Mouse (Mus musculus): ENCODE measurements around the gene Pbxip1. TPM values are rescaled to one million over a fixed set of nuclear protein-coding genes. Genes with fewer than 3 reads are reported as not detected.

The Pbxip1 gene
- polyA plus RNA-seq, 1 experiment, result 7.7 TPM

DNA sequence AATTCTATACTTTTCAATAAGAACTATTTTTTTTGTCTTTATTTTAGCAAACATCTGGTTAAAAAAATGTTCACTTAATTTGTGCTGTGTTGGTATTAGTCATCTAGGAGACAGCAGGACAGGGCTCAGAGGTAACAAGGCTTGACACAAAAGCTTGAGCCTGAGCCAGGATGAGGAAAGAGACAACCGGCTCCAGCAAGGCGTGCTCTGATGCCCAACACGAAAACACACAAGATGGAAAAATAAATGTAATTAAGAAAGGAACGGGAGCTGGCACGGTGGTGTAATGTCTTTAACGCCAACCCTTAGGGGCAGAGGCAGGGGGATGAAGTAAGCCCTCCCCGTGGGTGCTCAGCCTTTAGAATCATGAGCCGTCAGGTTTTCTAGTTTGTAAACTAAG lies 49.6 kb downstream of the Pbxip1 start:
- TF ChIP-seq GATA1 (IDR thresholded peaks at IDR 0.05; ENCODE audit: low read length), result no peak

DNA sequence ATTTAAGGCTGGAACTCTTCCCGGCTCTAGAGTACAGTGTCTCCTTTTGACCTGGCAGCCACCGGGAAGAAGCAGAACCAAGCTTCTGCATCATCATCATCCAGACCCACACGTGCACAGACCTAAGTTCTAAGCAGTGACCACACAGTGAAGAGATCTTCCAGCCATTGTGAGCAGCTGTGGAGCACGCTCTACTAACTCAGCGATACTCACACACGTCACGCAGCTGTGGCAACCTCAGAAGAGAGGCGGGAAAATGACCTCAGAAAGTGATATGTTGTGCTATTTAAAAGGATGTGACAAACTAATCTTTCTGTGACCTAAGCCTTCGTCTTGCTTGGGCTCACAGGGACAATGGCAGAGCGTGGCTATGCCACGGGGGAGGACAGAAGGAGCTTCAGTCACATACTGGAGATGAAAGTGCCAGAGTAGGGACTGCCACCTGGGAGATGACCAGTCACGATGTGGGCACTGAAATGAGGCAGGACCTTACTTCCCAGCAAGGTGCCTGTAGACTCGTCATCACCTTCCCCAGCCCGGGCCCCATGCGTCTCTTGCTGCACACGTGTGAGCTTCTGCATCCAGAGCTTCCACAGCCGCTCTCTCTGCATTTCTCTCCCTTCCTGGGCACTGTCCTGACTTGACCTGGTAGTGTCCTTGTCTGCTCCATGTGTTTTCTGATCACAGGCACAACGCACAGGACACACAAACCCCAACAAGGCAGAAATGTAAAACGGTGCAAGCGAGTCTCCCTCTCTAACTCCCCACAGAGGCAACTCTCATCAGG lies 50.6 kb downstream of the Pbxip1 start:
- TF ChIP-seq GATA1 (IDR thresholded peaks at IDR 0.05; ENCODE audit: low read length), result no peak

DNA sequence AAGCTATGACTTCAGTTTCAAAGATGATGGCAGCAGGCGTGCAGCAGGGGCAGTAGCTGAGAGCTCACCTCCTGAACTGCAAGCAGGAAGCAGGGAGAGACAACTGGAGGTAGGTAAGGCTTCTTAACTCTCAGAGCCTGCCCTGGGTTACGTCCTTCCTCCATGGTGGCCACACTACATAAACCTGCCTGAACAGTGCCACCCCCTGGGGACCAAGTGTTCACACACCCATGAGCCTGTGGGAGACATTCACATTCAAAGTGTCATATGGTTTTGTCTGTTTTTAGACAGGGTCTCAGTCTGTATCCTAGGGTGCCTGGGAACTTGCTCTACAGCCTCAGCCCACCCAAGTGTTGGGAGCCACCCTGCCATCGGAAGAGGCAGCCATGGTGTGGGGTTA lies 54.3 kb downstream of the Pbxip1 start:
- no peak for TF ChIP-seq GATA1 (IDR thresholded peaks at IDR 0.05; ENCODE audit: low read length)

DNA sequence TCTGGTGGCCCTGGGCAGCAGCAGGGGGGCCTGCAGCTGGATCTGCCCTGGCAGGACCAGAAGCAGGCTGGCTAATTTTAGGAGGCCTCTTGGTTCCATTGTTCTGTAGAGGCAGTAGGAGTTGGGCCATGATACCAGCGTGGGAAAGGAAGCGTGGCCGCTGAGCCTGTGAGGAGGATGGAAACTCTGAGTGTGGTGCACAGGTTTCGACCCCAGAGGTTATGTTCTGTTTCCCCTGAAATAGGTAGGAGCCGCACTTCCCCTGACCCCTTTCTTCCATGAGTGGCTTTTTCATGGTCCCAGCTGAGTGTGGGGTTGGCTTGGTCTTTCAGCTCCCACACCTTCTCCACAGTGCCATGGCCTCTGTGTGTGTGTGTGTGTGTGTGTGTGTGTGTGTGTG lies 55.1 kb downstream of the Pbxip1 start:
- TF ChIP-seq GATA1 (IDR thresholded peaks at IDR 0.05; ENCODE audit: low read length), result no peak

DNA sequence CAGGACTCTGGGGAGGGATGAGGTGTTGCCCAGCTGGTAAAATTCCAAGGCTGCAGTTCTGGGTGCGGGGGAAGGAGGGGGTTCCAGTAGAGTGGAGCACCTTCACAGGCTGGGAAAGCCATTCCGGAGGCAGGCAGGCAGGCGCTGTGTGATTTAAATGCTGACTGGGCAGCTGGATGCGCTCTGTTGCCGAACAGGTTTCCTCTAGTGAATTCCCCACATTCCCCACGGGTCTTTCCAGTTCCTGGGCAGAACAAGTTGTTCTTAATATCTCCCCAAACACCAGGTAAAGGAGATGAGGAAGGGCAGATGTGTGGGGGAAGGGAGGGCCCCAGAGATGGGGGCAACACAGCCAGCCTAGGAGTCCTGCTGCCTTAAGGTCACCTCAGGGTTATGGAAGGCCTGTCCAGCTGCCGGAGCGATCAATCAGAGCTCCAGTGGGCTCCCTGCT lies 56.2 kb downstream of the Pbxip1 start:
- no peak for TF ChIP-seq GATA1 (IDR thresholded peaks at IDR 0.05; ENCODE audit: low read length)

DNA sequence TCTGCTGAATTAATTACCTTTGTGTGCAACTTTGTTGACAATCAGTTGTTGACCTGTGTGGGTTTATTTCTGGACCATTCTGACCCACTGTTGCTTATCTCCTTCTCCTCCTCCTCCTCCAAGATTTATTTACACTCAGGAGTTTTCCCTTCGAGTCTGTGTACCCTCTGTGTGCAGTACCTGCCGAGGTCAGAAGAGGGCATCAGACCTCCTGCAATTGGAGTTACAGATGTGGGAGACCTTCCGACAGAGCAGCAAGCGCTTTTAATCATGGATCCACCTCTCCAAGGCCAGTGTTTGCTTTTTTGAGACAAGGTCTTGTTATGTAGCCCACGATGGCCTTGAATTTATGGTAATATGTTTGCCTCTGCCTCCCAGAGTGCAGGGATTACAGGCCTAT lies 58.1 kb downstream of the Pbxip1 start:
- no peak for TF ChIP-seq GATA1 (IDR thresholded peaks at IDR 0.05; ENCODE audit: low read length)

DNA sequence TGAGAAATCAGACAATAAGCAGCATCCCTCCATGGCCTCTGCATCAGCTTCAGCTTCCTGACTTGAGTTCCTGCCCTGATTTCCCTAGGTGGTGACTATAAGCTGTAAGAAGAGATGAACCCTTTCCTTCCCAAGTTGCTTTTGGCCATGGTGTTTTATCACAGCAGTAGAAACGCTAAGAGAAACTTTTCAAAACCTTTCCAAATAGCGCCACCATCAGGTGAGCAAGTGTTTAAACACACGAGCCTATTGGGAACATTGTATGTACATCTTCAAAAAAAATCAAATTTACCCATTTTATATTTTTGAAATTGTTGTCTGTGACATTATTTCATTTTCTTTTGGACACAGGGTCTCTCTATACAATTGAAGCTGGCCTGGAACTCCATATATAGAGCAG lies 59.9 kb downstream of the Pbxip1 start:
- no peak for TF ChIP-seq GATA1 (IDR thresholded peaks at IDR 0.05; ENCODE audit: low read length)

DNA sequence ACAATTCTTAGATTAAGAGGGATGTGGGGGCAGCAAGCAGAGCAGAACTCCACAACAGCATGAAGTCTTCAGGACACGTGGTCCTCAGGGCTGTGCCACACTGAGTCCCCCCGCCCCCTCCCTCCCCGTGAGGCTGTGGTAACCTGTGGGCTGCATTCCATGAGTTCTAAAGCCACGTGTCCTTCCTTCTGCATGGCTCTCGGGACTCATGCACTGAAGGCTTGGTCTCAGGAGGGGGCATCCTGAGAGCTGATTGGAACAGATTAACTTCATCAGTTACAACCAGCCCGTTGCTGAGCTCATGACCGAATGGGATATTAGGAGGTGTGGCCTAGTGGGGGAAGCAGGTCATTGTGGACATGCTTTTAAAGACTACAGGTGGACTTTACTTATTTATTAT lies 63.2 kb downstream of the Pbxip1 start:
- no peak for TF ChIP-seq GATA1 (IDR thresholded peaks at IDR 0.05; ENCODE audit: low read length)

Other genes with a start within 250 kb of the Pbxip1 start
- gene Gba, start 233.8 kb upstream of the Pbxip1 start, polyA plus RNA-seq (2012), result 2.0 and 2.9 TPM in 2 replicates
- gene Thbs3, start 221.5 kb upstream of the Pbxip1 start, polyA plus RNA-seq (2012), result 0.19 and 0.37 TPM in 2 replicates
- gene Mtx1, start 209.6 kb upstream of the Pbxip1 start, polyA plus RNA-seq (2012), result 392 and 458 TPM in 2 replicates
- gene Muc1, start 207.6 kb upstream of the Pbxip1 start, polyA plus RNA-seq (2012), result 0.18 TPM in 1 of 2 replicates, not detected in the other
- 135 and 200 TPM in 2 replicates for gene Krtcap2, start 190.7 kb upstream of the Pbxip1 start, polyA plus RNA-seq (2012)
- gene Trim46, start 190.4 kb upstream of the Pbxip1 start, polyA plus RNA-seq (2012), result 2.4 and 2.8 TPM in 2 replicates
- 119 and 146 TPM in 2 replicates for gene Dpm3, start 177.3 kb upstream of the Pbxip1 start, polyA plus RNA-seq (2012)
- not detected in 2 replicates for gene Slc50a1, start 166.1 kb upstream of the Pbxip1 start, polyA plus RNA-seq (2012)
- not detected in 2 replicates for gene Efna1, start 155.6 kb upstream of the Pbxip1 start, polyA plus RNA-seq (2012)
- not detected in 2 replicates for gene Efna3, start 113.7 kb upstream of the Pbxip1 start, polyA plus RNA-seq (2012)
- 0.04 and 0.09 TPM in 2 replicates for gene Efna4, start 98.7 kb upstream of the Pbxip1 start, polyA plus RNA-seq (2012)
- not detected in 2 replicates for gene Adam15, start 86.7 kb upstream of the Pbxip1 start, polyA plus RNA-seq (2012)
- not detected in 2 replicates for gene Dcst2, start 74.7 kb upstream of the Pbxip1 start, polyA plus RNA-seq (2012)
- gene Dcst1, start 71.5 kb upstream of the Pbxip1 start, polyA plus RNA-seq (2012), result not detected in 2 replicates
- 39.1 and 39.3 TPM in 2 replicates for gene Zbtb7b, start 41.9 kb upstream of the Pbxip1 start, polyA plus RNA-seq (2012)
- gene Lenep, start 33.9 kb upstream of the Pbxip1 start, polyA plus RNA-seq (2012), result 0.08 TPM in 1 of 2 replicates, not detected in the other
- gene Flad1, start 24.8 kb upstream of the Pbxip1 start, polyA plus RNA-seq (2012), result 12.0 and 24.0 TPM in 2 replicates
- gene Cks1b, start 18.3 kb upstream of the Pbxip1 start, polyA plus RNA-seq (2012), result 84.3 and 87.0 TPM in 2 replicates
- 138 and 171 TPM in 2 replicates for gene Shc1, start 18.3 kb upstream of the Pbxip1 start, polyA plus RNA-seq (2012)
- gene Pygo2, start 6.5 kb upstream of the Pbxip1 start, polyA plus RNA-seq (2012), result 160 and 240 TPM in 2 replicates
- 11.6 and 29.9 TPM in 2 replicates for gene Pmvk, start 17.8 kb downstream of the Pbxip1 start, polyA plus RNA-seq (2012)
- gene Kcnn3, start 83.5 kb downstream of the Pbxip1 start, polyA plus RNA-seq (2012), result not detected in 2 replicates